Mouse (Mus musculus): Measurements from ENCODE around the gene Amdhd1. TPM values are rescaled to one million over a fixed set of nuclear protein-coding genes. Genes with fewer than 3 reads are reported as not detected.

Gene Amdhd1
- total RNA-seq, 2 experiments from 2014 or later, result not detected

DNA sequence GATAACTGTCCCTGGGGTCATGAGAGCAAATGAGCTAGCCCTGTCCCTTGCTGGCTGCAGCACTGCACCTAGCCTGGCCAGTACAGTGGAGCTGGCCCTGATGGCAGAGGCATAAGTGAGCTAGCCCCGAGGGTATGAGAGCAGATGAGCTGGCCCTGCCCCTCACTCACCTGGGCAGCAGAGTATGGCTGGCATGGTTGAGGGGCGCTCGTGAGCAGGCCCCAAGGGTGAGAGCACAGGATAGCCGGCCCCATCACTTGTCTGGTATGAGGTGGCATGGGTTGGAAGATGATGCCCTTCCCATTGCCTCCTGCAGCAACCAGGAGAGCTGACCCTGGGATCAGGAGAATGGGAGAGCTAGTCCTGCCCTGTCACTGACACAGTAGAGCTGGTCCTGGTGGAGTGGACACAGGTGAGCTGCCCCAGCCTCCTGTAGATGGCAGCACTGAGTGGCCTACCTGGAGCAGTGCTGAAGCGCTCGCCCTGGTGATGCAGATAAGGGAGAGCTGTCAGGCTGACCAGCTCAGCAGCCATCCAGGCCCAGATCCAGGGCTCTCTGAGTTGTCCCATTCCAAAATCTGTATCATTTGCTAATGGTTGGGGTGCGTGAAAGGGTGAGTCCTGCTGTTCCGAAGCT is 54.7 kb downstream of the Amdhd1 start:
- intact Hi-C loops (cut with DNase I), result no loop called here
- DNase-seq, result peak in 1 of 2 experiments; percentile 8

- DNase-seq, result no peak
- intact Hi-C loops (cut with DNase I), result no loop called here
These were observed 55.3 kb downstream of the Amdhd1 start for GRCm38 (mm10) chr10:93484511-93484910.

Other genes with a start within 250 kb of the Amdhd1 start
- 10 to 100 TPM; 11.6 to 14.2 TPM for gene Elk3, start 228.9 kb downstream of the Amdhd1 start, total RNA-seq (2021)
- 10 to 100 TPM; 23.5 to 24.2 TPM for gene Lta4h, start 86.6 kb downstream of the Amdhd1 start, total RNA-seq (2021)
- under 1 TPM; 0.05 TPM for gene Hal, start 51.3 kb downstream of the Amdhd1 start, total RNA-seq (2021)
- under 1 TPM in 1 of 2 experiments, not detected in 1; 0.10 TPM for gene Ccdc38, start 599 bp upstream of the Amdhd1 start, total RNA-seq (2021)
- gene Snrpf, start 49.7 kb upstream of the Amdhd1 start, total RNA-seq (2021), result 1 to 10 TPM; 6.4 to 7.0 TPM
- gene Ntn4, start 100.6 kb upstream of the Amdhd1 start, total RNA-seq (2021), result 1 to 10 TPM; 6.7 to 7.4 TPM

Measured in gastrocnemius, postnatal 36 days (tissue).